In genomic region chr16:35729151-35729738, GRCm38 (mm10) we compare ENCODE assay signal across 10 mouse cellular contexts. TPM values are rescaled to one million over a fixed set of nuclear protein-coding genes. Genes with fewer than 3 reads are reported as not detected.
DNase-seq lines count a peak whose midpoint lies in the region; ATAC-seq and TF ChIP-seq lines count a peak whose summit lies in the region.
"Had no signal": no experiment of that assay in that cellular context is flagged by ENCODE, and none has a peak within 500 bp of the region (broad histone marks: within the 10 kb centered on the region; RNA-seq: fewer than 3 reads in every experiment).

No protein-coding gene starts in this region.

- 41% methylated on average over 8 of the region's 8 CpGs for WGBS in lung, embryonic 14.5 days
- 24% methylated on average over 8 of the region's 8 CpGs for WGBS in forebrain, embryonic 15.5 days
- 25% methylated on average over 8 of the region's 8 CpGs for WGBS in midbrain, embryonic 12.5 days

- ATAC-seq in lung, embryonic 14.5 days (ENCODE audit: insufficient read depth) = peak; percentile 95
- ATAC-seq in forebrain, embryonic 15.5 days (replicated peaks) = peak; percentile 98
- peak; percentile 96 for ATAC-seq in midbrain, embryonic 12.5 days (ENCODE audit: low FRiP score, low read depth)

- no peak for TF ChIP-seq CTCF in lung, embryonic 14.5 days (IDR thresholded peaks at IDR 0.05; ENCODE audit: low read depth)

- no peaks in the 10 kb centered on the region for H3K4me1 ChIP-seq in lung, embryonic 14.5 days (ENCODE audit: insufficient read depth)
- 0 out of 2 replicates have a peak, but pooled peaks cover 2% of the 10 kb centered on the region for H3K4me1 ChIP-seq in forebrain, embryonic 15.5 days
- H3K4me1 ChIP-seq in midbrain, embryonic 12.5 days = peaks cover 14% of the 10 kb centered on the region
- H3K4me1 ChIP-seq: heart, embryonic 15.5 days had no signal

- H3K4me3 ChIP-seq in lung, embryonic 14.5 days (ENCODE audit: low read depth, low read length) = no peak overlapping the region
- no peak overlapping the region for H3K4me3 ChIP-seq in forebrain, embryonic 15.5 days
- no peak overlapping the region for H3K4me3 ChIP-seq in midbrain, embryonic 12.5 days
- H3K4me3 ChIP-seq: heart, embryonic 15.5 days had no signal

- H3K27me3 ChIP-seq in lung, embryonic 14.5 days (ENCODE audit: insufficient read depth, low read length) = no peaks in the 10 kb centered on the region
- H3K27me3 ChIP-seq in forebrain, embryonic 15.5 days = no peaks in the 10 kb centered on the region
- no peaks in the 10 kb centered on the region for H3K27me3 ChIP-seq in midbrain, embryonic 12.5 days
- H3K27me3 ChIP-seq: heart, embryonic 15.5 days had no signal

- peak; percentile 67 for DNase-seq in lung, embryonic 14.5 days
- DNase-seq in lung, adult 18-20 months = no peak
- peak; percentile 41 for DNase-seq in embryo, embryonic 10.5 days (ENCODE audit: low spot score)
- no peak for DNase-seq in gastrocnemius, postnatal 36 days
- no peak for DNase-seq in thymus, postnatal 4 days
- DNase-seq in liver = no peak

- H3K27ac ChIP-seq in lung, embryonic 14.5 days (ENCODE audit: low read depth) = no peak overlapping the region
- H3K27ac ChIP-seq in forebrain, embryonic 15.5 days (replicated peaks) = peak overlapping the region; percentile 74
- H3K27ac ChIP-seq in midbrain, embryonic 12.5 days (replicated peaks) = peak overlapping the region; percentile 60
- H3K27ac ChIP-seq: heart, embryonic 15.5 days had no signal

- no peaks in the 10 kb centered on the region for H3K9me3 ChIP-seq in lung, embryonic 14.5 days (ENCODE audit: low read depth, low read length)
- H3K9me3 ChIP-seq in forebrain, embryonic 15.5 days = no peaks in the 10 kb centered on the region
- H3K9me3 ChIP-seq in midbrain, embryonic 12.5 days = no peaks in the 10 kb centered on the region
- H3K9me3 ChIP-seq: heart, embryonic 15.5 days had no signal

- no peak overlapping the region for H3K4me2 ChIP-seq in lung, embryonic 14.5 days
- no peak overlapping the region for H3K4me2 ChIP-seq in forebrain, embryonic 15.5 days (replicated peaks)
- no peak overlapping the region for H3K4me2 ChIP-seq in midbrain, embryonic 12.5 days (replicated peaks)
- H3K4me2 ChIP-seq: heart, embryonic 15.5 days; liver, embryonic 11.5 days had no signal

- intact Hi-C loops in gastrocnemius, postnatal 36 days (cut with DNase I) = no loop called here

- H3K36me3 ChIP-seq in lung, embryonic 14.5 days (ENCODE audit: insufficient read depth) = no peaks in the 10 kb centered on the region
- H3K36me3 ChIP-seq in forebrain, embryonic 15.5 days = 0 out of 2 replicates have a peak, but pooled peaks cover 3% of the 10 kb centered on the region
- no peaks in the 10 kb centered on the region for H3K36me3 ChIP-seq in midbrain, embryonic 12.5 days
- H3K36me3 ChIP-seq: heart, embryonic 15.5 days had no signal

- H3K9ac ChIP-seq in lung, embryonic 14.5 days = no peak overlapping the region
- H3K9ac ChIP-seq in forebrain, embryonic 15.5 days (replicated peaks) = no peak overlapping the region
- H3K9ac ChIP-seq in midbrain, embryonic 12.5 days (replicated peaks) = no peak overlapping the region
- H3K9ac ChIP-seq: heart, embryonic 15.5 days had no signal

RNA-seq across cellular contexts. Expression of gene Dirc2, which starts 39.9 kb away (rescaled TPM):
- 16.0 and 16.5 TPM in 2 replicates for polyA plus RNA-seq in lung, embryonic 14.5 days (2014; fragmentation: Nextera tagmentation; extraction: Ambion mirVana)
- 33.1 and 40.1 TPM in 2 replicates for polyA plus RNA-seq in forebrain, embryonic 15.5 days (2015; fragmentation: Nextera tagmentation; extraction: Ambion mirVana)
- 24.5 and 26.3 TPM in 2 replicates for polyA plus RNA-seq in midbrain, embryonic 12.5 days (2016; fragmentation: Nextera tagmentation; extraction: Ambion mirVana)
- total RNA-seq in gastrocnemius, postnatal 36 days (2021) = 10 to 100 TPM; 54.7 to 57.4 TPM

RNA-seq across cellular contexts. Expression of gene Hspbap1, which starts 40.9 kb away (rescaled TPM):
- 16.0 and 16.4 TPM in 2 replicates for polyA plus RNA-seq in lung, embryonic 14.5 days (2014; fragmentation: Nextera tagmentation; extraction: Ambion mirVana)
- 22.4 and 23.7 TPM in 2 replicates for polyA plus RNA-seq in forebrain, embryonic 15.5 days (2015; fragmentation: Nextera tagmentation; extraction: Ambion mirVana)
- 20.9 and 21.9 TPM in 2 replicates for polyA plus RNA-seq in midbrain, embryonic 12.5 days (2016; fragmentation: Nextera tagmentation; extraction: Ambion mirVana)
- 1 to 10 TPM; 2.7 to 3.4 TPM for total RNA-seq in gastrocnemius, postnatal 36 days (2021)

Comparison
In these comparisons a context has a peak if more than half of its experiments do, and no peak if none do; other contexts are left out.
1. DNase-seq: peak in lung, embryonic 14.5 days (single experiment) and embryo, embryonic 10.5 days (single experiment); none in lung, adult 18-20 months (0 of 2), gastrocnemius, postnatal 36 days (0 of 2), thymus, postnatal 4 days (single experiment) and liver (single experiment).
2. Peak in every context shown above with its lines, with median percentiles within 50 percentile points of each other: ATAC-seq.